Mouse (Mus musculus): ENCODE results near the gene Pdk2. TPM values are rescaled to one million over a fixed set of nuclear protein-coding genes. Genes with fewer than 3 reads are reported as not detected.
"Not testable (repeated sequence)": the region's sequence is repeated elsewhere in the genome, so short reads cannot be mapped to it uniquely, and the experiment has no call there.

Pdk2 gene
- polyA plus RNA-seq, 1 experiment from 2014 or later = 29.6 TPM

DNA sequence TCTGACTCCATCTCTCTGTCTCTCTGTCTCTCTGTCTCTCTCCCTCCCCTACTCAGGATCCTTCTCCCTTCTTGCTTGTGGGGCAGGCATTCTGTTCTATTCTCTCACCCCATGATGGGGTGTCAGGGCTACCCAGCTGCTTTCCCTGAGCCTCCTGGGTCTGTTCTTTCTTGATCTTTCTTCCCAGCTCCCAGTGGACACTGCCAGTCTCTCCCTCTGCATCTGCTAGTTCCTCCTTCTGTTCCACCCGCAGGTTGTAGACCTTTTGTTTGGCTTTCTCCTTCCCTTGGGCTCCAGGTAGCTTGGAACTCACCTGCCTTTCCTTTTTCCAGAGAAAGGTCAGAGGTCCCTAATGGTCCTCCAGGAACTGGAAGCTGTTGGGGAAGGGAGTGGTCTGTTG, 29.7 kb downstream of the Pdk2 start:
- DNase-seq (ENCODE audit: low spot score) = no peak
- Histone ChIP-seq H3K27ac (ENCODE audit: low read depth) (no peak overlapping the region), H3K9me3 (ENCODE audit: control insufficient read depth, low read length) (no peaks in the 10 kb centered on the region), H3K36me3 (ENCODE audit: control insufficient read depth, insufficient read depth, low read length) (peaks cover 15% of the 10 kb centered on the region), H3K4me2 (ENCODE audit: low read length) (peak overlapping the region; percentile 80), H3K4me1 (replicated peaks; ENCODE audit: control insufficient read depth, insufficient read depth, low read length) (peaks cover 36% of the 10 kb centered on the region), H3K9ac (ENCODE audit: low read length) (peak overlapping the region; percentile 34; the same call in 1 of the 2 replicates), H3K27me3 (replicated peaks; ENCODE audit: control insufficient read depth, insufficient read depth, low read length) (no peaks in the 10 kb centered on the region), H3K4me3 (ENCODE audit: low read depth, low read length) (peak overlapping the region; percentile 77)
- ATAC-seq (replicated peaks; ENCODE audit: low FRiP score, low TSS enrichment, low read depth) = no peak
- WGBS = 20% methylated on average over 1 of the region's 1 CpGs

DNA sequence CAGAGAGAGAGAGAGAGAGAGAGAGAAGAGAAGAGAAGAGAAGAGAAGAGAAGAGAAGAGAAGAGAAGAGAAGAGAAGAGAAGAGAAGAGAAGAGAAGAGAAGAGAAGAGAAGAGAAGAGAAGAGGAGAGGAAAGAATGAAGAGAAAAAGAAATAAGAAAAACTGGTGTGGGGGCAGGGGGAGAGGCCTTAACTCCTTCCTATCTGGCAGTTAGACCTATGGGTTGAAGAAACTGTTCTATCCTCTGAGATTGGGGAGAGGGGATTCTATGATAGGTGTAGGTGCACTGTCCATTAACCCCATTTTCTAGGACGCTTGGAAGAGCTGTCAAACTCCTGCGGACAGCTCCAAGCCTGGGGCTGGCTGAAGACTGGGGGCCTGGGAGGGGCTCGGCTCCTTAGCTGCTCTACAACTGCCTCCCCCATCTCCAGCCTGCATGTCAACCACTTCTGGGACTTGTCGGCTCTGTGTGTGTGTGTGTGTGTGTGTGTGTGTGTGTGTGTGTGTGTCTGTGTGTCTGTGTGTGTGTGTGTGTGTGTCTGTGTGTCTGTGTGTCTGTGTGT, 30.2 kb downstream of the Pdk2 start:
- not testable (repeated sequence) for DNase-seq (ENCODE audit: low spot score); ATAC-seq (replicated peaks; ENCODE audit: low FRiP score, low TSS enrichment, low read depth); H3K9me3 ChIP-seq (ENCODE audit: control insufficient read depth, low read length); H3K27me3 ChIP-seq (replicated peaks; ENCODE audit: control insufficient read depth, insufficient read depth, low read length); H3K27ac ChIP-seq (ENCODE audit: low read depth)
- Histone ChIP-seq H3K4me2 (ENCODE audit: low read length) (peak overlapping the region; percentile 80), H3K4me3 (ENCODE audit: low read depth, low read length) (peak overlapping the region; percentile 77), H3K4me1 (replicated peaks; ENCODE audit: control insufficient read depth, insufficient read depth, low read length) (peaks cover 41% of the 10 kb centered on the region), H3K36me3 (ENCODE audit: control insufficient read depth, insufficient read depth, low read length) (peaks cover 11% of the 10 kb centered on the region), H3K9ac (ENCODE audit: low read length) (peak overlapping the region; percentile 87)
- WGBS = 20% methylated on average over 4 of the region's 4 CpGs

DNA sequence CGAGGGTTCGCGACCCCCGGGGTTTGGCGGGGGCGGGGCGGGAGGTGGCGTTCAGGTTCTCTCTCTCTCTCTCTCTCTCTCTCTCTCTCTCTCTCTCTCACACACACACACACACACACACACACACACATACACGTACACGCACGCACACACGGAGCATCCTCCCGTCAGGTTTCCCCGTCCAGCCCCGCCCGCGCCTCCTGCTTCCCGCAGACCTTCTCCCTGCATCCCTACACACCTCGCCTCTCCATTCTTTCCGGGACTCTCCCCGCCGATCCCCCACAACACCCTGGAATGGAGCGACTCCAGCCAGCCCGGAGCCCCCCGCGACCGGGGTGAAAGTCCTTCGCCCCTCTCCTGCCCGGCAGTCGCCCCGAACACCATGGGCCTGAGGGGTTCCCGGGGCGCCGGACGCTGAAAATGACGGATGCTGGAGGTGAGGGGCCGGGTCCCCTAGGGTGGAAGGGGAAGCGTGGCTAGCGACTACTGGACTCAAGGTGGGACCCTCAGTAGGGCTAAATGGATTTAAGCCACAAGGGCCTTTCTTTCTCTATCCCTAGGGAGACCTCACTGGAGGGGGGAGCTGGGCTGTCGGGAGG, 30.9 kb downstream of the Pdk2 start:
- peaks cover 43% of the 10 kb centered on the region for H3K4me1 ChIP-seq (replicated peaks; ENCODE audit: control insufficient read depth, insufficient read depth, low read length)
- no peaks in the 10 kb centered on the region for H3K27me3 ChIP-seq (replicated peaks; ENCODE audit: control insufficient read depth, insufficient read depth, low read length)
- peak overlapping the region; percentile 87 for H3K9ac ChIP-seq (ENCODE audit: low read length)
- H3K4me2 ChIP-seq (ENCODE audit: low read length) = peak overlapping the region; percentile 80
- no peaks in the 10 kb centered on the region for H3K9me3 ChIP-seq (ENCODE audit: control insufficient read depth, low read length)
- H3K36me3 ChIP-seq (ENCODE audit: control insufficient read depth, insufficient read depth, low read length) = peaks cover 15% of the 10 kb centered on the region
- WGBS = under 1% methylated on average over 39 of the region's 40 CpGs
- H3K4me3 ChIP-seq (ENCODE audit: low read depth, low read length) = peak overlapping the region; percentile 77
- DNase-seq (ENCODE audit: low spot score) (peak; percentile 66), ATAC-seq (replicated peaks; ENCODE audit: low FRiP score, low TSS enrichment, low read depth) (peak; percentile 21; the same call in 1 of the 2 replicates)
- peak overlapping the region; percentile 95 for H3K27ac ChIP-seq (ENCODE audit: low read depth)

DNA sequence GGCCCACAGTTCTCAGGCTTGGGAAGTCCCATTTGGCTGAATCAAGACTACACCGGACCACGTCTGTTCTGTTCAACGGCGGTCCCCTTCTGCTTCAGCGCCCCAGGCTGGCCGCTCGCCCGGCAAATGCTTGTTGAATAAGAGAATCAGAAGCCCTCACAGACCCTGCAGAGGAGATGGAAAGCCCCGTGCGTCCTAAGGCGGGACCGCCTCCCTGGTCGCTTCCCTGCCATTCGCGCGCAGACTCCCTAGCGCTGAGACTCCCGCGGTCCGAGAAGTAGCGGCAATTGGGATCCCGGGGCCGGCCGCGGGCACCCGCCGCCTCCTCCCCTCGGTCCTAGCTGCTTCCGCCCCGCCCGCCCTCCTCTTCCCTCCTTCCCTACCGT, 31.5 kb downstream of the Pdk2 start, which contains the start of gene Samd14:
TSS of gene Samd14 (plus strand) at position 251 of the 386 bp plus-strand sequence.
- peaks cover 16% of the 10 kb centered on the region for H3K36me3 ChIP-seq (ENCODE audit: control insufficient read depth, insufficient read depth, low read length)

DNA sequence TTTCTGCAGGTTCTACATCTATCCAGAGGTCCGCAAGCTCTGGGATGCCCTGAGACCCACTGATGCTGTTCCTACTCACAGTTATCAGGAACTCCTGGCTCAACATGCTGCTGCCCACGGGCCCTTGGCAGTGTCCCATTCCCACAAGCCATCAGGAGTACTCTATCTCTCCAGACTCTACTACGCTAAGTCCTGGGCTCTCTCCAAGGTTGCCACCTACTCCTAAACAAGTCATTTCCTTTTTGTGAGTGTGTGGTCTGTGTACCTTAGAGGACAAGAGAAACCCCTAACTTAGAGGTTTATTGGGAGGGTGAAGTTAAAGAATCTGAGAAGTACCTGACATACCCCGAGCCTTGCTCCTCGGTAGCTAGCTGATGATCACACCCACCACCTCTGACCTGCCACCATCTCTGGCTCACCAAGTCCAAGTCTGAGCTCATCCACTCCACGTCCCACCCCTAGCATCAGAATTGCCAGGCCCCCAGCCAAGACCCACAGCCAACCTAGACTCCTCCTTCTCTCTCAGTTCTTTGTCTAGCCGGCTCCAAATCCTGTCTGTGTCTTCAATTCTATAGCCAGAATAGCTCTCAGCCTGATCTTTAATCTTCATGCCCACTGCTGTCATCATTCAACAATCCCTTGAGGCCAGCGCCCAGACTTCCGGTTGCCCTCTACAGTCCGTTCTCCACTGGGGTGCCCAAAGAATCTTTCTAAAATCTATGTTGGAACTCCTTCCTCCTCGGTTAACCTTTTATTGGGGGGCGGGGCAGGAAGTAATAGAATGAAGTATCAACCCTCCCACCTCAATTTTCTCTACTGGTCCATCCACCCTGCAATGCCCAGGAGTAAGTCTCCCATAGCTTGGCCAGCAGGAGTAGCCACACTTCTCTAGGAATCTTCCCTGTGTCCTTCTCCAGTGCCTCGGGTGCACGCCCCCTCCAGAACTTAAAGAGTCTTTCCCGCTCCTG, 32.2 kb downstream of the Pdk2 start:
- Histone ChIP-seq H3K9me3 (ENCODE audit: control insufficient read depth, low read length) (no peaks in the 10 kb centered on the region), H3K27me3 (replicated peaks; ENCODE audit: control insufficient read depth, insufficient read depth, low read length) (no peaks in the 10 kb centered on the region), H3K4me3 (ENCODE audit: low read depth, low read length) (peak overlapping the region; percentile 77), H3K27ac (ENCODE audit: low read depth) (peak overlapping the region; percentile 95), H3K4me1 (replicated peaks; ENCODE audit: control insufficient read depth, insufficient read depth, low read length) (peaks cover 43% of the 10 kb centered on the region), H3K4me2 (ENCODE audit: low read length) (peak overlapping the region; percentile 80), H3K9ac (ENCODE audit: low read length) (peak overlapping the region; percentile 87), H3K36me3 (ENCODE audit: control insufficient read depth, insufficient read depth, low read length) (peaks cover 18% of the 10 kb centered on the region)
- peak; percentile 28 for ATAC-seq (replicated peaks; ENCODE audit: low FRiP score, low TSS enrichment, low read depth)
- 31% methylated on average over 15 of the region's 15 CpGs for WGBS
- peak; percentile 63 for DNase-seq (ENCODE audit: low spot score)

More for the DNA sequence above, 31.5 kb downstream of the Pdk2 start, which contains the start of gene Samd14:
- Histone ChIP-seq H3K4me1 (replicated peaks; ENCODE audit: control insufficient read depth, insufficient read depth, low read length) (peaks cover 43% of the 10 kb centered on the region), H3K27ac (ENCODE audit: low read depth) (peak within 1 kb of the TSS; percentile 95), H3K4me3 (ENCODE audit: low read depth, low read length) (peak within 1 kb of the TSS; percentile 77), H3K9me3 (ENCODE audit: control insufficient read depth, low read length) (no peaks in the 10 kb centered on the region), H3K9ac (ENCODE audit: low read length) (peak within 1 kb of the TSS; percentile 87), H3K4me2 (ENCODE audit: low read length) (peak within 1 kb of the TSS; percentile 80), H3K27me3 (replicated peaks; ENCODE audit: control insufficient read depth, insufficient read depth, low read length) (no peaks in the 10 kb centered on the region)
- under 1% methylated on average over 32 of the region's 32 CpGs for whole genome bisulfite sequencing
- peak; percentile 87 for DNase-seq (ENCODE audit: low spot score)
- ATAC-seq (replicated peaks; ENCODE audit: low FRiP score, low TSS enrichment, low read depth) = peak; percentile 49

DNA sequence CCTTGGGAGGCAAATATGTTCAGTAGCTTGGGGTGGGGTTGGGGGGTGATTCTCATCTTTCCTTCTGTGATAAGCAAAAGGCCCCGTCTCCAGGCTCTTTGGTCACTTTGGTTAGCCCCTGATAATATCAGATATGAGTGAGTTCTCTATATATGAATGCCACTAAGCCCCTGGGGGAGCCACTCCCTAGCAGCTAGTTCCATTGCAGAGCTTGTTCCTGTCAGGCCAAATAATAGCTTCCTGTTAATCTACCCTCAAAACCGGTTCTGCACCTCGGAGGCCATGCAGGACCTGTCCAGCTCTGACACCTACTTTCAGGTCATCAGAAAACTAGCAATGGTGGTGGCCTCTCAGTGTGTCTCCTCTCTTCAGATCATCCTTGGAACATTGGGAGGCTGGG, 33.7 kb downstream of the Pdk2 start:
- Histone ChIP-seq H3K9me3 (ENCODE audit: control insufficient read depth, low read length) (no peaks in the 10 kb centered on the region), H3K27ac (ENCODE audit: low read depth) (0 out of 2 replicates have a peak overlapping the region, but pooled peaks have one; percentile 60), H3K9ac (ENCODE audit: low read length) (no peak overlapping the region), H3K4me3 (ENCODE audit: low read depth, low read length) (no peak overlapping the region), H3K4me1 (replicated peaks; ENCODE audit: control insufficient read depth, insufficient read depth, low read length) (peaks cover 40% of the 10 kb centered on the region), H3K4me2 (ENCODE audit: low read length) (peak overlapping the region; percentile 83; the same call in 1 of the 2 replicates), H3K27me3 (replicated peaks; ENCODE audit: control insufficient read depth, insufficient read depth, low read length) (no peaks in the 10 kb centered on the region), H3K36me3 (ENCODE audit: control insufficient read depth, insufficient read depth, low read length) (peaks cover 33% of the 10 kb centered on the region)
- DNase-seq (ENCODE audit: low spot score) (no peak), ATAC-seq (replicated peaks; ENCODE audit: low FRiP score, low TSS enrichment, low read depth) (no peak)
- 62% methylated on average over 3 of the region's 3 CpGs for WGBS

DNA sequence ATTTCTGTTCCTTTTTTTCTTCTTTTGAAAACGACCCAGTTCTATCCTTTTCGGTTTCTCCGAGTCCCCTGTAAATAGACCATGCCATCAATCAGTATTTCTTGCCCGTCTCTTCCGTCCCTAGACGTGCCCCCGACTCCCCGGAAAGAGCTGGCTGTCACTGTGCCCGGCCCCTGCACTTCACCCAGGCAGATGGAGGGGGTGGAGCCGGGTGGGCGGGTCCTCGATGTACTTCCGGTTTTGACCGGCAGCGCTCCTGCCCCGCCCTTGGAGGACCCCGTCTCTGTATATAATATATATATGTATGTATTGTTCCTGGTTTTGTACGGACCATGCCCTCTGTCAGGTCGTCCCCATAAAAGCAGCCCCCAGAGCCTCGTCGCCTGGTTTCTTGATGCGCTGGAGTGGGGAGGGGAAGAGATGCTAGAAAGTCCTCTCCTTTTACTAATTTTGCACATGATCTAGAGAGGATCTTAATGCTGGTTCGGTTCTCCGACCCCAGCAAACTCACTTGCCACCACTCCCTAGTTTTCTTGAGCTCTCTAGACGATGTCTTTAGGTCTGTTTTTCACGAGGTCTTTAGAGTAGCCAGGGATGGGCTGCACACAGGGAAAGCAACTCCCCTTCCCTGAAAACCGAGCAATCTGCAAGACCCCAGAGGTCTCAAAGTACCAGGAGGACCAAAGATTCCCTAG, 34.5 kb downstream of the Pdk2 start:
- Histone ChIP-seq H3K27me3 (replicated peaks; ENCODE audit: control insufficient read depth, insufficient read depth, low read length) (no peaks in the 10 kb centered on the region), H3K4me2 (ENCODE audit: low read length) (peak overlapping the region; percentile 83), H3K9ac (ENCODE audit: low read length) (peak overlapping the region; percentile 41), H3K4me3 (ENCODE audit: low read depth, low read length) (peak overlapping the region; percentile 38), H3K27ac (ENCODE audit: low read depth) (peak overlapping the region; percentile 60), H3K4me1 (replicated peaks; ENCODE audit: control insufficient read depth, insufficient read depth, low read length) (peaks cover 33% of the 10 kb centered on the region), H3K36me3 (ENCODE audit: control insufficient read depth, insufficient read depth, low read length) (peaks cover 41% of the 10 kb centered on the region), H3K9me3 (ENCODE audit: control insufficient read depth, low read length) (no peaks in the 10 kb centered on the region)
- DNase-seq (ENCODE audit: low spot score) (peak; percentile 91), ATAC-seq (replicated peaks; ENCODE audit: low FRiP score, low TSS enrichment, low read depth) (peak; percentile 72)
- WGBS = under 1% methylated on average over 27 of the region's 27 CpGs

DNA sequence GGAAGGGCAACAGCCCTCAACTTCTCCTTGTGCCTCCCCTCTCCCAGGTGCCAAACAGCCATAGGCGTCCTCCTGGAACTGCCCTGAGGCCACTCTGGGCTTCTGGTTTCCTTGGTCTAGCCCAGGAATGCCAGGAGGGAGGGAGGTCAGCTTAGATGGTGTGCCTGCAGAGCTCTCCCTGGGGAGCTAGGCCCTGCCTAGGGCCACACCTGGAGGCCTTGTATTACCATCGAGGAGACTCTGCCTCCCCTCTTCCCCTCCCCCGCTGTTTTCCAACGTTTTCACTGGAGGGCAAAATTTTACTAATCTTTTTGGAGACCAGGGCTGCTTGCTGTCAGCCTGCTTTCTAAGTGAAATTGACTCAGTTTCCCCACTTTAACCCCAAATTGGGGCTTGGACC, 35.1 kb downstream of the Pdk2 start:
- ATAC-seq (replicated peaks; ENCODE audit: low FRiP score, low TSS enrichment, low read depth) (no peak; the same call in 1 of the 2 replicates), DNase-seq (ENCODE audit: low spot score) (no peak)
- H3K9ac ChIP-seq (ENCODE audit: low read length) = peak overlapping the region; percentile 41; the same call in 1 of the 2 replicates
- no peaks in the 10 kb centered on the region for H3K9me3 ChIP-seq (ENCODE audit: control insufficient read depth, low read length)
- peaks cover 46% of the 10 kb centered on the region for H3K36me3 ChIP-seq (ENCODE audit: control insufficient read depth, insufficient read depth, low read length)
- peak overlapping the region; percentile 83 for H3K4me2 ChIP-seq (ENCODE audit: low read length)
- H3K27me3 ChIP-seq (replicated peaks; ENCODE audit: control insufficient read depth, insufficient read depth, low read length) = no peaks in the 10 kb centered on the region
- 0 out of 2 replicates have a peak overlapping the region, but pooled peaks have one; percentile 60 for H3K27ac ChIP-seq (ENCODE audit: low read depth)
- H3K4me1 ChIP-seq (replicated peaks; ENCODE audit: control insufficient read depth, insufficient read depth, low read length) = peaks cover 28% of the 10 kb centered on the region
- 48% methylated on average over 4 of the region's 4 CpGs for WGBS
- peak overlapping the region; percentile 38; the same call in 1 of the 2 replicates for H3K4me3 ChIP-seq (ENCODE audit: low read depth, low read length)
